Mouse (Mus musculus) hindbrain, embryonic 15.5 days (tissue): ENCODE measurements around the gene Cd47. TPM values are rescaled to one million over a fixed set of nuclear protein-coding genes. Genes with fewer than 3 reads are reported as not detected.
A peak's percentile ranks its signal among the peaks of the same experiment; 100 is the strongest.

ENCODE experiments used
- ATAC-seq: fragments of 200-750 bp; cut with Nextera tagmentation; 2 replicates; pipeline ENCODE4 v1.8.0; 2017; ENCODE audit warnings: low read depth, moderate number of reproducible peaks, moderate TSS enrichment; ENCODE audit not compliant: low FRiP score
- H3K27ac ChIP-seq: fragments of 300-500 bp; sonication (generic); replicated peaks from 2 replicates; pipeline ENCODE4 v1.5.1; 2015; ENCODE audit warnings: mild to moderate bottlenecking, inconsistent platforms
- H3K27me3 ChIP-seq: fragments of 300-500 bp; sonication (generic); 2 replicates; pipeline ENCODE4 v1.6.1; 2015; ENCODE audit warnings: control low read depth, inconsistent platforms
- H3K36me3 ChIP-seq: fragments of 300-500 bp; sonication (generic); 2 replicates; pipeline ENCODE4 v1.6.1; 2015; ENCODE audit warnings: control low read depth, inconsistent platforms
- H3K4me1 ChIP-seq: fragments of 300-500 bp; sonication (generic); replicated peaks from 2 replicates; pipeline ENCODE4 v1.6.1; 2015; ENCODE audit warnings: control low read depth, inconsistent platforms
- H3K4me2 ChIP-seq: fragments of 300-500 bp; sonication (generic); 2 replicates; pipeline ENCODE4 v1.6.1; 2015; ENCODE audit warnings: moderate library complexity, mild to moderate bottlenecking, inconsistent platforms
- H3K4me3 ChIP-seq: fragments of 300-500 bp; sonication (generic); 2 replicates; pipeline ENCODE4 v1.5.1; 2015; ENCODE audit warnings: mild to moderate bottlenecking, inconsistent platforms
- H3K9ac ChIP-seq: fragments of 300-500 bp; sonication (generic); 2 replicates; pipeline ENCODE4 v1.6.1; 2015; ENCODE audit warnings: inconsistent platforms
- H3K9me3 ChIP-seq: fragments of 300-500 bp; sonication (generic); 2 replicates; pipeline ENCODE4 v1.6.1; 2016; ENCODE audit warnings: control low read depth, inconsistent platforms
- WGBS: fragments of 180-500 bp; shearing (Covaris S2); methylation state at CpG from one replicate; pipeline ENCODE4 v1.1.7; 2015; 5-methylcytosine and 5-hydroxymethylcytosine counted together
- polyA plus RNA-seq: library from polyadenylated mRNA; unstranded; fragments of >200 nt; fragmentation: Nextera tagmentation; extraction: Ambion mirVana; gene quantifications from 2 replicates; pipeline ENCODE4 v1.2.1, GENCODE M21; 2015

Gene Cd47
- polyA plus RNA-seq, 1 experiment from 2014 or later: 170 TPM

DNA sequence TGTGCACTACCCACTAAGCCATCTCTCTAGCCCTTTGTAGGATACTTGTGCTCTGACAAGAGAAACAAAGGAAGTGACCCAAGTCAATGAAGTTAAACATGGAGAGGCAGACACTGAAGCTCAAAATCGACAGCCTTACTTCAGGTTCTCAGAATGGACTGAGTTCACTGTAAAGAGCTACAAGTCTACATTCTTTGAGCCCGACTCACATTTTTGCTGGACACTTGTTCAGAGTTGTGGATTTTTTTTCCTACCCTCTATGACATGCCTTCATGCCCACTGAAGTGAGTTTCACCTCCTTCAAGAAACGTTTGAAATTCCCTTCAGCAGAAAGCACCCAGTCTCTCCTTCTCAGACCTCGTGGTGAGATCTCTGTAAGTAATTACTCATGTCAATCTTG is 148.9 kb downstream of the Cd47 start:
- no peaks in the 10 kb centered on the region for H3K27me3 ChIP-seq
- H3K9me3 ChIP-seq: no peaks in the 10 kb centered on the region
- H3K27ac ChIP-seq: no peak overlapping the region
- no peak for ATAC-seq
- H3K4me2 ChIP-seq: no peak overlapping the region
- H3K4me1 ChIP-seq: no peaks in the 10 kb centered on the region
- H3K4me3 ChIP-seq: no peak overlapping the region
- WGBS: 72% methylated on average over 4 of the region's 4 CpGs
- no peak overlapping the region for H3K9ac ChIP-seq
- no peaks in the 10 kb centered on the region for H3K36me3 ChIP-seq

DNA sequence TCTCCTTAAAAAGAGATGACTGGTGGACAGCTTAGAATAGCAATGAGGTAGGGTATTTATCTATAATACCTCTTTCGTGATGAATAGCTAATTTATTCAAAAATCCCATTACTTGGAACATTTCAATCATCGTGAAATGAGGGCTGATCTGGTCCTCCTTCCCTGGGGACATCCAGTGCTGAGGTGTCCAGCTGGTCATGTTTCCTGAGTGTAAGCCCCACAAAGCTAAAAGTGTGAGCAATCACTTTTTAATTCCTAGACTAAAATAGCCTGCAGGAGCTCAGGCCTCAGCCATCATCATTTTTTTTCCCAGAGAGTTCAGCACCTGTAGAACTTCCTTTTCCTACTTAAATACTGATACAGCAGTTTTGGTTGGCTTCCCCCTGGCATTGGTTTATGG is 150.0 kb downstream of the Cd47 start:
- 60% methylated on average over 2 of the region's 2 CpGs for WGBS

DNA sequence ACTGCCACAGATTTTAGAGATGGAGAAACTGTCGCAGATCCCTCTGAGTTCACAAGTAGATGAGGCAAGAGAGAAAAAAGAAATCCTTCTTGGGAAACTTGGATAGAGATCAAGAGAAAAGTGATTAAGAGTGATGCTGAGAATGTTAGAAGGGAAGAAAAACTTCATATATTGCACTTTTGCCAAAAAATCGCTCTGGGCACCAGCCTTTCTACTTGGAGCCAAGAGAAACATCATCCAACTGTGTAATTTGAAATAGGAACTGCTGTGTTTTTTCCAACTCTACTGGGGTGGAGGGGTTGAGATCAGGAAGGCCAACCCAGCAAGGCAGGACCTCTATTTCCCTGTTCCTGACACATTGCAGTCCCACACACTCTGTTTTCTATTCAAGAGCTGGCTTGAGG is 151.0 kb downstream of the Cd47 start:
- Histone ChIP-seq H3K27me3 (no peaks in the 10 kb centered on the region), H3K27ac (0 out of 2 replicates have a peak overlapping the region, but pooled peaks have one; percentile 33), H3K4me3 (no peak overlapping the region), H3K9me3 (no peaks in the 10 kb centered on the region), H3K9ac (no peak overlapping the region), H3K4me1 (no peaks in the 10 kb centered on the region), H3K36me3 (no peaks in the 10 kb centered on the region), H3K4me2 (no peak overlapping the region)
- no peak for ATAC-seq
- 86% methylated on average over 2 of the region's 2 CpGs for WGBS

More for the DNA sequence above, 150.0 kb downstream of the Cd47 start:
- Histone ChIP-seq H3K27me3 (no peaks in the 10 kb centered on the region), H3K36me3 (no peaks in the 10 kb centered on the region), H3K4me1 (no peaks in the 10 kb centered on the region), H3K9ac (no peak overlapping the region), H3K4me3 (no peak overlapping the region), H3K4me2 (no peak overlapping the region), H3K9me3 (no peaks in the 10 kb centered on the region), H3K27ac (no peak overlapping the region)
- no peak for ATAC-seq

DNA sequence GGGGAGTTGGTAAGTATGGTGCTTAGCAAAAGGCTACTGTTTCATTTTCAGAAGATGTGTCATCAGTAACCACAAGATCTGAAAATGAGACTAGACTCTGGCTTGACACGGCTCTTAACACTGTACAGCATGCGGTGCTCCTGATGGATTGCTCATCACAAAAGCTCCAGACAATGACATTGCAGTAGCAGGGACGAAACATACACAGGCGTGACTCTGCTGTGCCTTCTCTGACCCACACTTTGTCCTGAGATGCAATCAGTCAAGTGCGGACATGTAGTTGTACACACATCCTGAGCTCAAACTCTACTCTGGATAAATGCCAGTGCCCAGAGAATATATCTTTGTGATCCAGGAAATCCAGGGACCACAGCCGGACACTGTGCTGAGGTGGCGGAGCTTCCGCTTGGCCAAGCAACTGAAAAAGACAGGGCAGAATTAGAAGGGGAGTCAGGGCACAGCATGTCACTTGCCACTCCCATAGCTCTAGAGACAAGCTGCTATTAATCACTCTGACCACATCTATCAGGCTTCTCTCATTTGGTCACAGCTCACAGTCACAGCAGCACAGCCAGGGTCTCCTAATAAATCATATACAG is 151.7 kb downstream of the Cd47 start:
- no peak overlapping the region for H3K27ac ChIP-seq
- H3K4me2 ChIP-seq: no peak overlapping the region
- 50% methylated on average over 8 of the region's 8 CpGs for WGBS

DNA sequence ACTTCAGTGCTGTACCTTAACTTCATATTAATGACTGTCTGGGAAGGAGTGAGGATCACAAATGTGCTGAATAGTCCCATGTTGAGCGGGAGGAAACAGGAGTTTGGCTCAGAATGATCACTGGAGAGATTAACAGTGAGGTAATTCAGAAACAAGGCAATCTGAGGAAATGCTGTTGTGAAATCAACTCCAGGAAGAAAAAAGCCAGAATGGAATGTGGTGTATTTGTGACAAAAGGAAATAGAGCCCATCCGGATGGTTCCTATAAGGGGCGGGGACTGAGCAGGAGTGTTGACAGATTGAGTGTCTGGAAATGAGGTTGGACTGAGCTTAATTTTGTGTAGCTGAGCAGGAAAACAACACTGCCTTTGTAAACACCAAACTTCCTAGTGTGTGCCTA is 153.5 kb downstream of the Cd47 start:
- Histone ChIP-seq H3K9ac (no peak overlapping the region), H3K4me1 (no peaks in the 10 kb centered on the region), H3K27ac (no peak overlapping the region), H3K27me3 (no peaks in the 10 kb centered on the region), H3K36me3 (no peaks in the 10 kb centered on the region), H3K4me3 (no peak overlapping the region), H3K4me2 (no peak overlapping the region), H3K9me3 (no peaks in the 10 kb centered on the region)
- no peak for ATAC-seq
- WGBS: 84% methylated on average over 3 of the region's 3 CpGs

More for the DNA sequence above, 151.7 kb downstream of the Cd47 start:
- Histone ChIP-seq H3K36me3 (no peaks in the 10 kb centered on the region), H3K9me3 (no peaks in the 10 kb centered on the region), H3K4me3 (no peak overlapping the region), H3K4me1 (no peaks in the 10 kb centered on the region), H3K9ac (no peak overlapping the region), H3K27me3 (no peaks in the 10 kb centered on the region)
- peak; percentile 76; the same call in 1 of the 2 replicates for ATAC-seq

DNA sequence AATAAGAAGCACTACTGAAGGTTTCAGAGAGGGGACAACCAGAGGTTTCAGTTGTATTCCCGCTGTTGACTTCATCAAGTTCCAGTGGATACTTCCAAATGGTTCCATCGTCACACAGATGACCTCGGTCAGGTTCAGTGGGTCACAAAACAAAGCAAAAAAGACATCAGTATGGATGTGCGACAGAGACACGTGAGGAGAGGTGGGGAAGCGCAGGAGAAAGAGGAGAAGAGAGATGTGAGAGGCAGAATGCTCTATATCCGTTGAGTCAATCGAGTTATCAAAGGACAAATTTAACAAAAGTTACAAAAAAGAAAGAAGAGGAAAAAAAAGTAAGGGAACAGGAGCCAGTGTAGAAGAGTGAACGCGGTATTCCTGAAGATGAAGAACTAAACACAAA is 154.6 kb downstream of the Cd47 start:
- ATAC-seq: no peak
- Histone ChIP-seq H3K36me3 (no peaks in the 10 kb centered on the region), H3K4me2 (no peak overlapping the region), H3K27me3 (no peaks in the 10 kb centered on the region), H3K4me1 (no peaks in the 10 kb centered on the region), H3K4me3 (no peak overlapping the region), H3K27ac (no peak overlapping the region), H3K9me3 (no peaks in the 10 kb centered on the region), H3K9ac (no peak overlapping the region)
- WGBS: 93% methylated on average over 10 of the region's 10 CpGs

DNA sequence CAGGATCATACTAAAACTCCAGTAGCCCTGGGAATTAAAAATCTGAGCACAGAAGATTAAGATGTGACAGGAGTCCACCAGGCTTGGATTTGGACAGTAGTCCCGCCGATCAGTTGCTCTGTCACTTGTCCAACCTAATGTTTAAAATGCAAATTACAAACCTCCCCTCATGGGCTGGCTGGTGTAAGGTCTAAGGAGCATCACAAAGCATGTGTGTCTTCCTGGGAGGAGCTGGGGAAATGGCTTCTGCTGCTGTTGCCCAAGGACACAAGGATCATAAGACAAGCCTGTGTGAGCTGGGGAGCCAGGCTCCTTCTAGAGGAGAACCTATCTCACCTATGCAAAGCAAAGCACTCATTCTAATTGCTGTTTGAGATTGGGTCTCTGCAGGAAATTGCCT is 155.0 kb downstream of the Cd47 start:
- no peak overlapping the region for H3K27ac ChIP-seq
- H3K9me3 ChIP-seq: no peaks in the 10 kb centered on the region
- no peak overlapping the region for H3K9ac ChIP-seq
- H3K27me3 ChIP-seq: no peaks in the 10 kb centered on the region
- no peak overlapping the region for H3K4me3 ChIP-seq
- no peaks in the 10 kb centered on the region for H3K36me3 ChIP-seq
- no peaks in the 10 kb centered on the region for H3K4me1 ChIP-seq
- no peak for ATAC-seq
- H3K4me2 ChIP-seq: no peak overlapping the region
- 80% methylated on average over 2 of the region's 2 CpGs for WGBS

DNA sequence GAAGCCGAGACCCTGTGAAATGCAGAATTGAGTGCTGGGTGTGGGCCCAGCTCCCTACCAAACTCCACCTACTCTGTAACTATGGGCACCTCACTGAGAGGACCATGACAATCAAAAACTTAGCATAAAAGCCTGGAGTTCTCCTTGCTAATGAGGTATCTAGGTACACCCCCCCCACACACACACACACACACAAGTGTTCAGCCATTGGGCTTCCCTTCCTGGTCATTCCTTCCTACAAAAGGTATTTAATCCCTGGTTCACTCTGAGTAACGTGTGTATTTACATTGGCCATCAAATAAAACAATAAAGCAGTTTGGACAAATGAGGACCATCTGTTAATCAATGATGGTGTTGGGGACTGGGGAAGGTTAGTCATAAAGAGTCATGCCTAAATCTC is 155.6 kb downstream of the Cd47 start:
- Histone ChIP-seq H3K4me2 (no peak overlapping the region), H3K4me1 (no peaks in the 10 kb centered on the region), H3K36me3 (no peaks in the 10 kb centered on the region), H3K4me3 (no peak overlapping the region), H3K27ac (no peak overlapping the region), H3K9ac (no peak overlapping the region), H3K27me3 (no peaks in the 10 kb centered on the region), H3K9me3 (no peaks in the 10 kb centered on the region)
- WGBS: 92% methylated on average over 2 of the region's 2 CpGs
- ATAC-seq: no peak

DNA sequence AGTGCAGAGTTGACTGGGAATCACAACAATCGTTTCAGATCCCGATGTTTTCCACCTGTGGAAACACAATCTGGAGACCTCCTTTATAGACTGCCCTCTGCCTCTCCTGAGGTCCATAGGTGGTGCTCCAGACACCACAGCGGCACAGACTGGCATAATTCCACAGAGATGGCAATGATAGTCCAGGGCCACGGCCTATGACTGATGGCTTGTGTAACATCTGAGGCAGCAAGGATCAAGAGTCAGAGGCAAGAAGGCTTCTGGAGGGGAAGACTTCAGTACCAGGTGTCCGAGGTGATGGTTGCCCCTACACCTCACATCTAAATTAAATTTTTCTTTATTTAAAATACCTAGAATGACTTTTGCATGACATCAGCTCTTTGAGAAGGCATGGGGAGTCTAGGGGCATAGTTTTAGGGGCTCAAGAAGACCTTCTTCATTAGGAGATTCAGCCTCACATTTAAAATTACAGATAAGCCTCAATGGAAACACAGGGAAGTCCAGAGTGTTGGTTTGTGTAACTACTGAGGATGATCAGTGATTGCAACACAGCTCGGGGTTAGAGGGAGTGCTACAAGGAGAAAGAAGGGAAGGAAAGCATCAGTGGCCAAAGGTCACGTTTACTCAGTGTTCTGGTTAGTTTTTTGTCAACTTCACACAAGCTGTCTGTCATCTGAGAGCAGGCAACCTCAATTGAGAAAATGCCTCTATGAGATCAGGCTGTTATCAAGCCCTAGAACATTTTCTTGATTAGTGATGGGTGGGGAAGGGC is 156.4 kb downstream of the Cd47 start:
- no peaks in the 10 kb centered on the region for H3K4me1 ChIP-seq
- H3K4me2 ChIP-seq: no peak overlapping the region
- no peaks in the 10 kb centered on the region for H3K27me3 ChIP-seq
- H3K9ac ChIP-seq: no peak overlapping the region
- no peak overlapping the region for H3K27ac ChIP-seq
- no peak overlapping the region for H3K4me3 ChIP-seq
- ATAC-seq: no peak
- no peaks in the 10 kb centered on the region for H3K9me3 ChIP-seq
- WGBS: 90% methylated on average over 7 of the region's 7 CpGs
- no peaks in the 10 kb centered on the region for H3K36me3 ChIP-seq

DNA sequence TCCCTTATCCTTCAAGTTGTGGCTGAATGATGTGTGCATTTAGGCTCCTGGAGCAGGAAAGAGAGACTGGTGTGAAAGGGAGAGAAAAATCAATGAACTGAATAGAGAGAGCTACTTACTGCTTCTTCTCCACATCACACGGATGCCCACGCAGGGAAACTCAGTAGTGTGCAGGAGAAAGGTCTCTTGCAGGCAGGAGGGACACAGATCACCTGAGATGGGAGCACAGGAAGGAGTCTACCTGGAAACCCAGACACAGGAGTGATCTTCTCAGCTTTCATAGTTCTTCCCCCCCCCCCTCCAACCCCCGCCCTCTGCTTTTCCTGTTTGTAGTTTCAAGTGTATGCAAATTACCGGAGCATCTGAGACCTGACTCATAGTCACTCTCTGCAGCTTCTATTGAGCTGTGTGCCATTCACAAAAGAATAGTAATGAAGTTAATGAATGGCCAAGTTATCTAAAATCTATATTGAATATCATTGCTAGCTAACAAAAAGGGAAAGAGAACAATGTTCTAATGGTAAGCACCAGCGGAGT is 158.6 kb downstream of the Cd47 start:
- WGBS: 75% methylated on average over 5 of the region's 5 CpGs
- no peaks in the 10 kb centered on the region; the same call in 1 of the 2 replicates for H3K4me1 ChIP-seq
- no peak overlapping the region for H3K9ac ChIP-seq
- H3K4me2 ChIP-seq: no peak overlapping the region
- no peak for ATAC-seq
- H3K4me3 ChIP-seq: no peak overlapping the region
- no peaks in the 10 kb centered on the region for H3K9me3 ChIP-seq
- H3K27me3 ChIP-seq: no peaks in the 10 kb centered on the region
- H3K36me3 ChIP-seq: no peaks in the 10 kb centered on the region
- no peak overlapping the region for H3K27ac ChIP-seq

DNA sequence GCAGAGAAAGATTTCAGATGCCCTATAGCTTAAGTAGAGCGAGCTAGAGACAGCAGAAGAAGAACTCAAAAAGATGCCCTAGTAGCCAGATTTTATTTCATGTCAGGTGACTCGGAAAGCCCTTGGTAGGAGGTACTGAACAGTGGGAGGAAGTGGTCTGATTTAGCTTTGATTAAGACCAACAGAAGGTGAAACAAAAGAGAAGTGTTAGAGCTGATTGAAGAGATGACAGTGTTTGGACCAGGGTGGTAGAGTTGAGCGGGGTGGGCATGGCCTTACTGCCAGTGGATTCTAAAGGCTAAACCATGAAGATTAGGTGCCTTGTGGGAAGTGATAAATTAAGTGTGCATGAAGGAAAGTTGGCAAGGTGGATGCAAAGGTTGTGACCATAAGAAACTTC is 162.0 kb downstream of the Cd47 start:
- Histone ChIP-seq H3K27ac (no peak overlapping the region), H3K4me2 (no peak overlapping the region), H3K9me3 (no peaks in the 10 kb centered on the region), H3K4me1 (peaks cover 10% of the 10 kb centered on the region; the same call in 1 of the 2 replicates), H3K9ac (no peak overlapping the region), H3K36me3 (no peaks in the 10 kb centered on the region), H3K4me3 (no peak overlapping the region), H3K27me3 (no peaks in the 10 kb centered on the region)
- 86% methylated on average over 3 of the region's 3 CpGs for WGBS
- ATAC-seq: no peak

DNA sequence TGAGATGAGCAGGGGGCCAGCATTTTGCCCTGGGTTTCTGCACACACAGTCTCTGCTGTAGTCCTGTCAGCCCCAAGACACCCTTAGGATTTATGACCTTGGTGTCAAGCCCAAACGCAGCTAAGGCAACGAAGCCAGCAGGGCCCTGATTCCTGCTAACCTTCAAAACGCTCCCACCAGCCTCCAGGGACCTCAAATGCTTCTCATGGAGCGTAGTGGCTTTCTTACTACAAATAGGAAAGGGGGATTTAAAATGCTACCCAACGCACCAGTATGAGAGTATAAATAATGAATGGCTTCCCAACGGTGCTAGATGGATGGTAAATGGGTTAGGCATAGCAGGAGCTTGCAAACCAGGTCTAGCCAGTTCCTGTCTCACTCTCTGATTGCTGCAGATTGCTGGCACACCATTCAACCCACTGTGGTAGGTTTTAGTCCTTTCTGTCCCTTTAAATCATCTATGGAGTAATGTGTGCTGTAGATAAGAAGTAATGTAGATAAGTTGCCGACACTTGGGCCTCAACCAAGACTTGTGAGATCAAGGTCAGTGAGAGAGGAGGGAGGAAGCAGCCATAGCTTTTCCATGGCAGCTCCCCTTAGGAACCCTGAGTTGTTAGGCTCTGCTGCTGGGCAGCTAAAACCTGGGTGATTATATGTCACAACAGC is 164.1 kb downstream of the Cd47 start:
- Histone ChIP-seq H3K4me2 (no peak overlapping the region), H3K27ac (no peak overlapping the region), H3K9ac (no peak overlapping the region), H3K27me3 (no peaks in the 10 kb centered on the region), H3K36me3 (no peaks in the 10 kb centered on the region), H3K4me3 (no peak overlapping the region), H3K9me3 (no peaks in the 10 kb centered on the region), H3K4me1 (peaks cover 10% of the 10 kb centered on the region; the same call in 1 of the 2 replicates)
- ATAC-seq: no peak
- 36% methylated on average over 7 of the region's 7 CpGs for WGBS
